Mouse (Mus musculus): ENCODE measurements at regions not wholly inside any gene's neighbourhood (a gene's known extent, or its start where the extent isn't known, plus 50 kb on each side); places are given as distances from the start of the nearest gene placed in this dataset.
A peak's percentile ranks its signal among the peaks of the same experiment; 100 is the strongest.
"Not testable (repeated sequence)": the region's sequence is repeated elsewhere in the genome, so short reads cannot be mapped to it uniquely, and the experiment has no call there.

DNA sequence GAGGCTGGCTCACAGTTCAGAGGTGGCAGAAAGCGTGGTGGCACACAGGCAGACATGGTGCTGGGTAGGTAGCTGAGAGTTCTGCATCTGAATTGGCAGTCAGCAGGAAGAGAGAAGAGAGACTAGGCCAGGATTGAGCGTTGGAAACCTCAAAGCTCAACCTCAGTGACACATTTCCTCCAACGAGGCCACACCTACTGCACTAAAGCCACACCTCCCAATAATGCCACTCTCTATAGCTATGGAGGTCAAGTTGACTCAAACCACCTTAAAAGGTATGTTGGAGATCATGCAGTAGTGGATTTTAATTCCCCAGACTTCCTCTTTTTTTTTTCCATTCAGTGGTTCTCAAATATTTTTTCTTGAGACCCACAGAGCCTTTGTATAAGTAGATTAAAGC, 57.1 kb downstream of the Ccdc54 start:
- TF ChIP-seq CTCF (conservative IDR thresholded peaks at IDR 0.05), result no peak
- Histone ChIP-seq H3K27ac (no peak overlapping the region), H3K4me3 (no peak overlapping the region)
- DNase-seq (ENCODE audit: low spot score in 2 of 2), result no peak

DNA sequence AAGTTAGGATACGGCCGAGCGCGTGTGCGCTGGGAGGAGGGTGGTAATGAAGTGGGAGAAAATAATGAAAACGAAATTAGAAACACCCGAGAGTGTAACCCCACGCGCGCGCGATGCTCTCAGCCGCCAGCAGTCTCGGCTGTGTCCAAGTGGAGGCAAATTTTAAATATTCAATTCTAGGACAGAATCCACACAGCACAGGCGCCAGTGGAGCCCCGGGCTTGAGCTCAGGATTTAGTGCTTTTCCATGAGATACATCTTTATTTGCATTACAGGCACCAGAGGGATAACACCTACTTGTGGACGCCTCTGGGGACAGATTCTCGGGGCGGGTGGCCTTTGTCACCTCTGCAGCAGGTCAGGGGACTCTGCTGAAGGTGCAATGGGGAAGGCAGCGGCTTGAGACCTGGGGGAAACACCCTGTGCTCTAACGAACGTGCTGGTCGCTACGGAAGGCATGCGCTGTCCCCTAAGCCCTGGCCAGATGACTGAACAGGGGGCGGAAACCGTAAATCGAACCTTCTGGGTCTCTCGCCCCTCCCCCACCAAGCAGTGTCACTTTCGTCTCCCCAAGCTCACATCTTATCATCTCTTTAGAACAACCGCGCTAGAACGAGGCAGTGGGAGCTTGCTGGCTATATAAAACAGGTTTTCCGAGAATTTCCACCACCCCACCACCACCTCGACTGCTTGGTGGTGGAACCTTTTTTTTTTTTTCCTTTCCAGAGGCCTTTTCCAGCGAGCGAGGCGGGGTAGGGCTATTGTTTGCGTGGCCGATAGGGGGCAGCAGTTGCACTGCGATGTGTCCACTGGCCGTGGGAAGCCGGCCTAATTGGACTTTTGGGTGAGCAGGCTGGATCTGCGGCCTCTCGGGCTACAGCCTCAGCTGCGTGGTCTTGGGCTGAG, 61.2 kb downstream of the Ccdc54 start:
- H3K27ac ChIP-seq, result peak overlapping the region; percentile 96
- peak; percentile 97 for TF ChIP-seq CTCF (conservative IDR thresholded peaks at IDR 0.05)
- DNase-seq (ENCODE audit: low spot score in 2 of 2), result peak; percentile 84 to 90
- H3K4me3 ChIP-seq, result peak overlapping the region; percentile 86

DNA sequence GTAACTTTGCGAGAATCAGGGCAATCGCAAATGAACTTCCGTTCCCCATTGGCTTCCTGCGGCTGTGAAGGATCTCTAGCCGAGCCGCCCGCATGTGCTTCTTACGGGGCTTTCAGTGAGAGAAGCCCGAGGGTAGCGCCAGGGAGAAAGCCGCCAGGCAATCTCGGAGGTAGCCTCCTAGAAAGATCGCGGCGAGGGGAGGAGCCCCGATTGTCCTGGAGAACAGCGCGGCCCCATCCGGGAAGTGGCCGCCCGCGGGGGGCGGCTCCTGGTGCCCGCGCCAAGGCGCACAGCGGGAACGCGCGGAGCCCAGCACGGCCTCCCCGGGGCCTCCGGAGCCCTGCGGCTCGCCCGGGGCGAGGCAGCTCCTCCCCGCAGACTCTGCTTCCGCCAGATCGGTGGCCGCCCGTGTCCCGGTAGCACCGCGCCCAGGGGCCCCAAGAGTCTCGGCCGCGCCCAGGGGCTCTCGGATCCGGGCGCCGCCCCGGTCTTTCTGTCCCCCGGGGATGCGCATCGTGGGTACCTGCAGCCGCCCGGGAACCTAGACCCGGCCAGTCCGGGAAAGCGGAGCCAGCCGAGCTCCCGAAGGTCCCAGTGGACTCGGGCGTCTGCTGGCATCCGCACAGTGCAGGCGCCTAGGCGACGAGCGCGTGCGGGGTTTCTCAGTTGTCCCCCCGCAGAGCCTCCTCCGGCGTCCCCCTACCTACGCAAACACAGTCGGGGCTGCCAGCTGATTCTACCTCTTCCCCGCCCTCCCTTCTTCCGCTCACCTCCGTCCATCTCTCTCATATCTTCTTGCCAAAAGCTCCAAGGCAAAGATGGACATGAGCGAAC, 62.1 kb downstream of the Ccdc54 start:
- H3K4me3 ChIP-seq, result peak overlapping the region; percentile 86
- DNase-seq (ENCODE audit: low spot score in 2 of 2), result peak; percentile 46 to 65

DNA sequence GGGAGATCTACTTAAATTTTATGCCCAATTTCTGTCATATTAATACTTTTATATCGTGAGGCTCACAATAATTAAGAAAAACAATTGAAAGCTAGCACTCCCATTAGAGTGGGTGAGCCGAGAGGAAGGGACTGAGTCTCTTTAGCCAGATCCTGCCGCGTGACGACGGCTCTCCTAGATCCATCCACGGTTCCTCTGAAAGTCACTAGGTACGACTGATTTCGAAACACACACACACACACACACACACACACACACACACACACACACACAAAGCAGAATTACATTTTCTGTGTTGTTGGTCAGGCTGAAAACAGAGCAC, 62.6 kb downstream of the Ccdc54 start:
- DNase-seq (ENCODE audit: low spot score in 2 of 2), result no peak
- TF ChIP-seq CTCF (conservative IDR thresholded peaks at IDR 0.05), result no peak
- peak overlapping the region; percentile 86 for H3K4me3 ChIP-seq
- peak overlapping the region; percentile 96; the same call in 1 of the 2 replicates for H3K27ac ChIP-seq

More for the DNA sequence above, 62.1 kb downstream of the Ccdc54 start:
- no peak for TF ChIP-seq CTCF (conservative IDR thresholded peaks at IDR 0.05)
- H3K27ac ChIP-seq, result peak overlapping the region; percentile 96

DNA sequence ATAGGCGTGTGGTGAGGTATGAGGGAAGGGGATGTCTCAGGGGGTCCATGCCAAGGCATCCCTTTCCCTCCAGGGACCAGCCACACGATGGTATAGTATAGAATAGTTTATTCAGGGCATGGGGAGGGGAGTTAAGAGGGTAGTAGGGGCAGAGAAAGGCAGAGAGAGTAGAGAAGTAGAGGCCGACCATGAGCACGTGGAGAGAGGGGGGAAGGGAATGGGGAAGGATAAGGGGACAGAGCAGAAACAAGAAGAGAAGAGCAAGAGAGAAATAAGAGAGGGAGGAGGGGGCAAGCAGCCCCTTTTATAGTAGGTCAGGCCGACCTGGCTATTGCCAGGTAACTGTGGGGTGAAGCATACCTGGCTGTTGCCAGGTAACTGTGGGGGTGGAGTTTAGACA, 64.0 kb downstream of the Ccdc54 start:
- H3K4me3 ChIP-seq; H3K27ac ChIP-seq; DNase-seq (ENCODE audit: low spot score in 2 of 2): not testable (repeated sequence)

DNA sequence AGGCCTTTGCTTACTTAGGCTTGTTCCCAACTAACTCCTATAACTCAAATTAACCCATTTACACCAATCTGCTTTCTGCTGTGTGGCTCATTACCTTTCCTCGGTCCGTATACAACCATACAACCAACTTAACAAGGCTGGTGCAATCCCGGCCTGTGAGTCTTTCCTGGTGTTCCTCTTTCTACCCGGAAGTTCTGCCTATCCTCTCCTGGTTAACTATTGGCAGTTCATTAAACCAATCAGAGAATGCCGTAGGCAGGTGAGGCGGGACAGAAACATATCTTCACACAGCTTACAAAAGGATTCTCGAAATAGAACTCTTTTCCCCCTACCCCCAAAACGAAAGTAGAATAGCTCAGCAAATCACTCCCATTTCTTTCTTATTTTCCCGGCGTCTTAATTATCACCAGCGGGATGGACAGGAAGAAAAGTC, 65.0 kb downstream of the Ccdc54 start:
- no peak for DNase-seq (ENCODE audit: low spot score in 2 of 2)
- no peak overlapping the region for H3K4me3 ChIP-seq
- TF ChIP-seq CTCF (conservative IDR thresholded peaks at IDR 0.05), result no peak
- H3K27ac ChIP-seq, result no peak overlapping the region

DNA sequence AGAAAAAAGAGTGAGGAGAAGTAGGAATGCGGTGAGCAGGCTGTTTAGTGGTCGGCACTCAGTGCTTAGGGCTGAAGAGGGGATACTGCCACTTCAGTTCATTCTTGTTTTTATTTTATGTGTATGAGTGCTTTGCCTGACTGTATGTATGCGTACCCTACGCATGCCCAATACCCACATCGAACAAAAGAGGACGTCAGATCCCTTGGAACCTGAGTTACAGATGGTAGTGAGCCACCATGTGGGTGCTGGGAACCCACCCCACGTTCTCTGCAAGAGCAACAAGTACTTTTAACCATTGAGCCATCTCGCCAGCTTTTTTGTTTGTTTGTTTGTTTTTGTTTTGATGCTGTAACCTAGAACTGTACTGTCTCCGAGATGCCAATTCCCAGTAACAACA, 65.5 kb downstream of the Ccdc54 start:
- no peak overlapping the region for H3K27ac ChIP-seq
- no peak for TF ChIP-seq CTCF (conservative IDR thresholded peaks at IDR 0.05)
- DNase-seq (ENCODE audit: low spot score in 2 of 2), result no peak
- H3K4me3 ChIP-seq, result no peak overlapping the region

DNA sequence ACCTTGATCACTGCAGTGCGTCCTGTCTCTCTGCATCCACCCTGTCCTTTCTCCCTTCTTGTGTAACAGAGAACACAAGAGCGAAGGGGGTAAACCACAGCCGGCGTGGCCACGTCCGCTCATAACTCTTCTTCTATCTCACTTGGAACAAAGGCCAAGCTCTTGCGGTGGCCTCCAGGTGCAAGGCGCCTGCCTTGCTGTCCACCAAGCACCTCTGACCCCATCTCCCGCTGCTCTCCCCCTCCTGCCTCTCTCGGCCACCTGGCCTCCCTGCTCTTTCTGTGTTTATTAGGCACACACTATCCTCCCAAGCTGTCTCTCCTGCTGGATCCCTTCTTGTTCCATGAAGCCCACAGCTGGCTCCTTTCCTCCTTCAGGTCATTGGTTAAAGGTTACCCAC, 71.3 kb downstream of the Ccdc54 start:
- no peak for DNase-seq (ENCODE audit: low spot score in 2 of 2)
- no peak for TF ChIP-seq CTCF (conservative IDR thresholded peaks at IDR 0.05)
- no peak overlapping the region for H3K27ac ChIP-seq

DNA sequence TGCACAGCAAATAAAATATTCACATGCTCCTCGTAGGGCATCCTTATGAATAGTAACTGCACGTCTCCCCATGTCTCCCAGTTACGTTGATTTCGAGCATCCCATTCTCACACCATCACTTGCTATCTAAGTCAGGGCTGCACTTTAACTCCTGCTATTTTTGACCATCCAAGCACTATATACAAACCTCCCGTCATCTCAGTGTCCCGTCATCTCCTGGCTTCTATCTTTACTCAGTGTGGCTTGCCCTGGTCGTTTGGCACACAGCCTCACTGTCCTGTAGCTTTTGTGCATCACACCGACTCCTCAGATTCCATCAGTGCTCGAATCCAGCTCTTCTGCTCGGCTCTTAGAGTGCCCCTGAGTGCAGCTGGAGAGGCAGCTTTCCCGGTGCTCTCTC, 74.4 kb downstream of the Ccdc54 start:
- H3K4me3 ChIP-seq, result no peak overlapping the region
- no peak overlapping the region for H3K27ac ChIP-seq
- no peak for DNase-seq (ENCODE audit: low spot score in 2 of 2)
- no peak for TF ChIP-seq CTCF (conservative IDR thresholded peaks at IDR 0.05)

More for the DNA sequence above, 71.3 kb downstream of the Ccdc54 start:
- no peak overlapping the region for H3K4me3 ChIP-seq

DNA sequence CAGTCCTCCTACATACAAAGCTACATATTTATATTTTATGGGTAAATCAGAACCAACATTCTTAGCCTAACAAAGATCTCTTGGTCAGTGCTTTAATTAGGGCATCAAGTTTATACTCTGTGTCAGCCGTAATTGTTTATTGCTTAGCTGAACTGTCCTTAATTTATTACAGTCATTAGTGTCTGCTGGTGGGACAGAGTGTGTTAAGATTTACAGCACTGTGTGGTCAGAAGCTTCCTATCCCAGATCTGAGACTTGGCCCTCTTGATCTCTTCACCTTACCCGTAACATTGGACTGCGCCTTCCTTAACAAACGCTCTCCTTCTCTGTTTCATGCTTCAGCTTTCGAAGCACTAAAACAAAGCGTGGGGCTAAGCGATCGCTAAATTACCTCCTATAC, 75.9 kb downstream of the Ccdc54 start:
- Histone ChIP-seq H3K4me3 (no peak overlapping the region), H3K27ac (no peak overlapping the region)
- DNase-seq (ENCODE audit: low spot score in 2 of 2), result no peak
- TF ChIP-seq CTCF (conservative IDR thresholded peaks at IDR 0.05), result no peak

DNA sequence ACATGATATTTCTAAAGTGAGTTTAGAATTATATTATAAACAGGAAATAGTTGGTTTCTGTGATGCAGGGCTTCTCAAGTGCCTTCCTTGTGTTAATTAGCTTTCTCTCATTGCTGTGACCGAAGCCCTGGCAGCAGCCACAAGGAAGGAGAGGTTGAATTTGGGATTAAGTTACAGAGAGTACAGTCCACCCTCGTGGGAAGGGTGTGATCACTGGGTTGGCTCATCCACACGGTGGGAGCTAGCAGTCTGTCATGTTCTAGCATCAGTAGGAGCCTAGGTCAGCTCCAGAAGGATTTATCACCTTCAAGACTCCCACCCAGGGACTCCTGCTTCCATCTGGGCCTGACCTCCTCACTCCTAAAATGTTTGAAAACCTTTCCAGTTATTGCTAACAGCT, 78.9 kb downstream of the Ccdc54 start:
- TF ChIP-seq CTCF (conservative IDR thresholded peaks at IDR 0.05), result no peak
- no peak overlapping the region for H3K27ac ChIP-seq
- no peak overlapping the region for H3K4me3 ChIP-seq
- no peak for DNase-seq (ENCODE audit: low spot score in 2 of 2)

DNA sequence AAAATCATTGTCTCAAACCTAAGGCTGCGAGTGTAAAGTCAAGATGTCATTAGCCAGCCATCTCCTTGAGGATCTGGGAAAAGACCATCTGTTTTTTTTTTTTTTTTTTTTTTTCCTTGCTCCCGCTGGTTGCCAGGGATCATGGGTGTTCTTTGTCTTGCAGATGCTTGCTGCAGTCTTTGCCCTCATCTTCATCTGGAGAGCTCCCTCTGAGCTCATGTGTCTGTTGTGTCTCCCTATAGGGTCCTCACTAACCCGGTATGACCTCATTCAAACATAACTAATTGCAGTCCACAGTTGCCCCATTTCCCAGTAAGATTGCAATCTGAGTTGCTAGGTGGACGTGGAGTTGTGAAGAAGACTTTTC, 77.3 kb upstream of the Bbx start:
- no peak for TF ChIP-seq CTCF (conservative IDR thresholded peaks at IDR 0.05)
- H3K4me3 ChIP-seq, result no peak overlapping the region
- H3K27ac ChIP-seq, result no peak overlapping the region
- no peak for DNase-seq (ENCODE audit: low spot score in 2 of 2)

DNA sequence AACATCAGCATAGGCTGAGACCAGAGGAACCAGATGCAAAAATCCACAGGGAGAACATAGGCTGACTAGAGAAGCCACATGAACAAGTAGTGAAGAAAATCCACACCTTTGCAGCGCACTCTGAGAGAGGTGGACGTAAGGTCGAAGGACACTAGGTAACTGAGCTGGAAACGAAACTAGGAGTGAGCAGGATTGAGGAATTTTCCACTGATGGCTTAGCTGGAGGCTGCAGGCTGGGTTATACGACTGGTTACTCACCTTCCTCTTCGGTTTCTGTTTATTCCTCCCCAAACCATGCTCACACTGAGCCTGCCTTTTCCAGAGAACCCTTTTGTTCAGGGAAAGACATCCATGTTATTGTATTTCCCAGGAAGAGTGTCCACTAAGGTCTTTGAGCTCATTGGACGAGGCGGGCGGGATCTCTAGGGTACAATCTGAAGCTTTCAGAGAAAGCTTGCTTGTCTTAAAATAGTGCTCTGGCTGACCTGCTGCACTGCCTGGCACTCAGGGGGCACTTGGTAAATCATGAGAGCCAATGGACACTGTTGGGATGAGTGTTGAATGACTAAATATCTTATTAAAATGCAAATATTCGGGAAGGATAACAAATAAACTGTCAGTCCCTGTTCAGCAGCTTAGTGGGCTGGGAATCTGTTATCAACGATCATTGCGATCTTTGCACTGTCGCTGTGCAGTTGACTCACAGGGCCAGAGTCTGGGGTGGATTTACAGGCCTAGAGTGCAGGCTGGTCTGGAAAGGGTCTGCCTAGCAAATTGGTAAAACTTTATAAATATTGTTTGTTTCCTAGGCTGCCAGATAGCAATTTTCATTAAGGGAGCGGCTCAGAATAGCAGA, 76.7 kb upstream of the Bbx start:
- H3K4me3 ChIP-seq, result no peak overlapping the region
- H3K27ac ChIP-seq, result no peak overlapping the region
- no peak for DNase-seq (ENCODE audit: low spot score in 2 of 2)
- no peak for TF ChIP-seq CTCF (conservative IDR thresholded peaks at IDR 0.05)

All from layer of hippocampus, adult 2 months (tissue).